Mouse (Mus musculus): ENCODE measurements around the gene Mecp2. TPM values are rescaled to one million over a fixed set of nuclear protein-coding genes. Genes with fewer than 3 reads are reported as not detected.

Gene Mecp2
- polyA plus RNA-seq, 1 experiment from 2014 or later, result 11.9 TPM

GRCm38 (mm10) chrX:74006401-74006800 is 128.8 kb downstream of the Mecp2 start:
- 82% methylated on average over 21 of the region's 21 CpGs for WGBS
- Histone ChIP-seq H3K27ac (replicated peaks) (no peak overlapping the region), H3K4me1 (no peaks in the 10 kb centered on the region), H3K36me3 (no peaks in the 10 kb centered on the region), H3K4me3 (replicated peaks) (no peak overlapping the region), H3K27me3 (no peaks in the 10 kb centered on the region), H3K9ac (no peak overlapping the region), H3K4me2 (replicated peaks) (no peak overlapping the region), H3K9me3 (replicated peaks) (no peaks in the 10 kb centered on the region)
- no peak for ATAC-seq (ENCODE audit: insufficient number of reproducible peaks, low FRiP score, low TSS enrichment, low read depth)

- Histone ChIP-seq H3K27me3 (no peaks in the 10 kb centered on the region), H3K4me2 (replicated peaks) (no peak overlapping the region), H3K4me3 (replicated peaks) (no peak overlapping the region), H3K9ac (no peak overlapping the region), H3K27ac (replicated peaks) (no peak overlapping the region), H3K9me3 (replicated peaks) (no peaks in the 10 kb centered on the region), H3K36me3 (no peaks in the 10 kb centered on the region), H3K4me1 (0 out of 2 replicates have a peak, but pooled peaks cover 3% of the 10 kb centered on the region)
- 62% methylated on average over 2 of the region's 2 CpGs for WGBS
- ATAC-seq (ENCODE audit: insufficient number of reproducible peaks, low FRiP score, low TSS enrichment, low read depth), result no peak
Measured at GRCm38 (mm10) chrX:74003644-74004043, 131.5 kb downstream of the Mecp2 start.

- H3K4me2 ChIP-seq (replicated peaks), result no peak overlapping the region
- H3K9ac ChIP-seq, result no peak overlapping the region
- 0 out of 2 replicates have a peak, but pooled peaks cover 3% of the 10 kb centered on the region for H3K4me1 ChIP-seq
- ATAC-seq (ENCODE audit: insufficient number of reproducible peaks, low FRiP score, low TSS enrichment, low read depth), result no peak
- H3K9me3 ChIP-seq (replicated peaks), result no peaks in the 10 kb centered on the region
- 78% methylated on average over 3 of the region's 3 CpGs for WGBS
- H3K36me3 ChIP-seq, result no peaks in the 10 kb centered on the region
- no peak overlapping the region for H3K4me3 ChIP-seq (replicated peaks)
- H3K27me3 ChIP-seq, result no peaks in the 10 kb centered on the region
- no peak overlapping the region for H3K27ac ChIP-seq (replicated peaks)
Measured at GRCm38 (mm10) chrX:74001024-74001423, 134.1 kb downstream of the Mecp2 start.

GRCm38 (mm10) chrX:73998911-73999869 is 136.0 kb downstream of the Mecp2 start:
- H3K27ac ChIP-seq (replicated peaks), result no peak overlapping the region
- H3K36me3 ChIP-seq, result no peaks in the 10 kb centered on the region
- no peaks in the 10 kb centered on the region for H3K27me3 ChIP-seq
- no peak overlapping the region for H3K9ac ChIP-seq
- H3K4me3 ChIP-seq (replicated peaks), result no peak overlapping the region
- H3K9me3 ChIP-seq (replicated peaks), result no peaks in the 10 kb centered on the region
- 0 out of 2 replicates have a peak, but pooled peaks cover 3% of the 10 kb centered on the region for H3K4me1 ChIP-seq
- WGBS, result 31% methylated on average over 8 of the region's 8 CpGs
- H3K4me2 ChIP-seq (replicated peaks), result no peak overlapping the region
- no peak for ATAC-seq (ENCODE audit: insufficient number of reproducible peaks, low FRiP score, low TSS enrichment, low read depth)

- H3K9me3 ChIP-seq (replicated peaks), result no peaks in the 10 kb centered on the region
- H3K36me3 ChIP-seq, result no peaks in the 10 kb centered on the region
- H3K4me1 ChIP-seq, result no peaks in the 10 kb centered on the region
- no peak overlapping the region for H3K9ac ChIP-seq
- no peaks in the 10 kb centered on the region for H3K27me3 ChIP-seq
- ATAC-seq (ENCODE audit: insufficient number of reproducible peaks, low FRiP score, low TSS enrichment, low read depth), result no peak
- 60% methylated on average over 1 of the region's 1 CpGs for WGBS
- H3K4me3 ChIP-seq (replicated peaks), result no peak overlapping the region
- no peak overlapping the region for H3K27ac ChIP-seq (replicated peaks)
- no peak overlapping the region for H3K4me2 ChIP-seq (replicated peaks)
Measured at GRCm38 (mm10) chrX:73977783-73978182, 157.4 kb downstream of the Mecp2 start.

MicroRNAs within 50 kb of the gene (microRNA counts, 519-probe panel; counts per million panel counts)
- not detected for microRNA mmu-miR-718

Small RNA genes within 50 kb of the gene (microRNA-seq; reads per million reads assigned to microRNA genes)
- 1.2 reads per million for gene Mir5132 (ENCODE audit: borderline number of aligned reads)
- gene Mir718 (ENCODE audit: borderline number of aligned reads), result not detected

Other genes starting within 250 kb of the Mecp2 start
- gene Avpr2, start 243.3 kb downstream of the Mecp2 start, polyA plus RNA-seq (2015; fragmentation: Nextera tagmentation; extraction: Ambion mirVana), result 0.11 and 0.16 TPM in 2 replicates
- 4.4 and 7.2 TPM in 2 replicates for gene L1cam, start 239.3 kb downstream of the Mecp2 start, polyA plus RNA-seq (2015; fragmentation: Nextera tagmentation; extraction: Ambion mirVana)
- gene Arhgap4, start 213.5 kb downstream of the Mecp2 start, polyA plus RNA-seq (2015; fragmentation: Nextera tagmentation; extraction: Ambion mirVana), result 4.1 and 5.1 TPM in 2 replicates
- gene Naa10, start 213.4 kb downstream of the Mecp2 start, polyA plus RNA-seq (2015; fragmentation: Nextera tagmentation; extraction: Ambion mirVana), result 115 and 120 TPM in 2 replicates
- 33.1 and 42.3 TPM in 2 replicates for gene Renbp, start 204.5 kb downstream of the Mecp2 start, polyA plus RNA-seq (2015; fragmentation: Nextera tagmentation; extraction: Ambion mirVana)
- 43.0 and 49.5 TPM in 2 replicates for gene Hcfc1, start 169.0 kb downstream of the Mecp2 start, polyA plus RNA-seq (2015; fragmentation: Nextera tagmentation; extraction: Ambion mirVana)
- gene Irak1, start 111.4 kb downstream of the Mecp2 start, polyA plus RNA-seq (2015; fragmentation: Nextera tagmentation; extraction: Ambion mirVana), result 63.9 and 73.2 TPM in 2 replicates
- not detected in 2 replicates for gene Opn1mw, start 7.9 kb downstream of the Mecp2 start, polyA plus RNA-seq (2015; fragmentation: Nextera tagmentation; extraction: Ambion mirVana)
- not detected in 2 replicates for gene Tex28, start 32.5 kb upstream of the Mecp2 start, polyA plus RNA-seq (2015; fragmentation: Nextera tagmentation; extraction: Ambion mirVana)
- not detected in 2 replicates for gene Tktl1, start 41.9 kb upstream of the Mecp2 start, polyA plus RNA-seq (2015; fragmentation: Nextera tagmentation; extraction: Ambion mirVana)
- gene Flna, start 114.5 kb upstream of the Mecp2 start, polyA plus RNA-seq (2015; fragmentation: Nextera tagmentation; extraction: Ambion mirVana), result 226 and 234 TPM in 2 replicates
- 26.5 and 28.8 TPM in 2 replicates for gene Emd, start 119.3 kb upstream of the Mecp2 start, polyA plus RNA-seq (2015; fragmentation: Nextera tagmentation; extraction: Ambion mirVana)
- 678 and 798 TPM in 2 replicates for gene Rpl10, start 135.4 kb upstream of the Mecp2 start, polyA plus RNA-seq (2015; fragmentation: Nextera tagmentation; extraction: Ambion mirVana)
- gene Taz, start 146.5 kb upstream of the Mecp2 start, polyA plus RNA-seq (2015; fragmentation: Nextera tagmentation; extraction: Ambion mirVana), result 98.0 and 103 TPM in 2 replicates
- gene Dnase1l1, start 147.0 kb upstream of the Mecp2 start, polyA plus RNA-seq (2015; fragmentation: Nextera tagmentation; extraction: Ambion mirVana), result 16.8 and 20.1 TPM in 2 replicates
- 158 and 160 TPM in 2 replicates for gene Atp6ap1, start 161.7 kb upstream of the Mecp2 start, polyA plus RNA-seq (2015; fragmentation: Nextera tagmentation; extraction: Ambion mirVana)
- 223 and 260 TPM in 2 replicates for gene Gdi1, start 169.6 kb upstream of the Mecp2 start, polyA plus RNA-seq (2015; fragmentation: Nextera tagmentation; extraction: Ambion mirVana)
- 66.6 and 68.3 TPM in 2 replicates for gene Fam50a, start 177.7 kb upstream of the Mecp2 start, polyA plus RNA-seq (2015; fragmentation: Nextera tagmentation; extraction: Ambion mirVana)
- gene Plxna3, start 193.7 kb upstream of the Mecp2 start, polyA plus RNA-seq (2015; fragmentation: Nextera tagmentation; extraction: Ambion mirVana), result 20.2 and 21.5 TPM in 2 replicates
- gene Lage3, start 218.3 kb upstream of the Mecp2 start, polyA plus RNA-seq (2015; fragmentation: Nextera tagmentation; extraction: Ambion mirVana), result 96.2 and 101 TPM in 2 replicates
- 76.4 and 78.5 TPM in 2 replicates for gene Ubl4a, start 237.9 kb upstream of the Mecp2 start, polyA plus RNA-seq (2015; fragmentation: Nextera tagmentation; extraction: Ambion mirVana)
- 20.9 and 23.4 TPM in 2 replicates for gene Slc10a3, start 238.0 kb upstream of the Mecp2 start, polyA plus RNA-seq (2015; fragmentation: Nextera tagmentation; extraction: Ambion mirVana)